Mouse (Mus musculus) neutrophil, adult 59 days (primary cell): ENCODE data around the gene Ankrd36. TPM values are rescaled to one million over a fixed set of nuclear protein-coding genes. Genes with fewer than 3 reads are reported as not detected.

Experiments
- total RNA-seq, 2 experiments: library from RNA; stranded (reverse); gene quantifications; 1 replicate in 1 of 2; 2 replicates in 1 of 2; pipeline ENCODE4 v1.2.4; 2023

Ankrd36 gene
- total RNA-seq = not detected

DNA sequence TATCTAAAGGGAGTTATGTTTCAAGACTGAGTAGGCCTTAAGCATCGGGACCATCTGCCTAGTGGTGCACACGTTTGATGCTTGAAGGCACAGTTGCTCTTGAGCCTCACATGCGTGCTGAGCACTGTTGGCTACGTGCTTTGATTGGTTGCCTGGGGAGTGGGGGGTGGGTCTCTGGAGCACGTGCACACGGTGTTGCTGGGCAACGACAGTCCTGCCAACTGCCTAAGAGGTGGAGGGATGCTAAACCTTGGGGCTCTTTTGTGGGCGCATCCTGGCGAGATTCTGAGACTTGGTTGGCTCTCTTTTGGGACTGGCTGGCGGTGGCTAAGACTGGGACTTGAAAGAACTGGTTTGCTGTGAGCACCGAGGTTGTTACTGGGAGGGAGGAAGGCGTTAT, at the start of gene Ankrd36:
Gene Ankrd36 (plus strand): TSS at position 211 of the 400 bp plus-strand sequence.

DNA sequence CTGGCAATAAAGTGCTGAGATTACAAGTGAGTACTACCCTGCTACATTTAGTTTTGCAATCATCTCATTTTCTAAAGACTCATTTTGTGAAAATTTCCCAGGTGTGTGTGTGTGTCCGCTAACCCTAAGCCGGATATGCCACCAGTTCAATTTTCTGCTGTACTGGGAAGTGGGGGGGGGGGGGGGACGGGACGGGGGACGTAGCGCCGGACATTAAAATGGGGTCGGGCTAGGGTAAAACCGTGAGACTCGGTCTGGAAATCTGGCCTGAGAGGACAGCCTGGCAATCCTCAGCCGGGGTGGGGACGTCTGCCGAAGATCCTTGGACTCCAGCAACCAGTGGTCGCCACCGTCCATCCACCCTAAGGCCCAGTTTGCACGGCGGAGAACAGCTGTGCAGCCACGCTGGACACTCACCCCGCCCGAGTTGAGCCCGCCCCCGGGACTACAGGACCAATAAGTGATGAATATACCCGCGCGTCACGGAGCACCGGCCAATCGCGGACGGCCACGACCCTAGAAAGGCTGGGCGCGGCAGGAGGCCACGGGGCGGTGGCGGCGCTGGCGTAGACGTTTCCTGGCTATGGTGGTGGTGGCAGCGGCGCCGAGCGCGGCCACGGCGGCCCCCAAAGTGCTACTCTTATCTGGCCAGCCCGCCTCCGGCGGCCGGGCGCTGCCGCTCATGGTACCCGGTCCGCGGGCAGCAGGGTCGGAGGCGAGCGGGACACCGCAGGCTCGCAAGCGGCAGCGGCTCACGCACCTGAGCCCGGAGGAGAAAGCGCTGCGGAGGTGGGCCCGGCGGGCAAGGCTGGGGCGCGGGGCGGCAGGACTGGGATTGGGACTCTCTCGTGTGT, 48.8 kb upstream of the Ankrd36 start, which contains the start of gene Xbp1:
Gene Xbp1 (plus strand): TSS at position 248 of the 854 bp plus-strand sequence.

DNA sequence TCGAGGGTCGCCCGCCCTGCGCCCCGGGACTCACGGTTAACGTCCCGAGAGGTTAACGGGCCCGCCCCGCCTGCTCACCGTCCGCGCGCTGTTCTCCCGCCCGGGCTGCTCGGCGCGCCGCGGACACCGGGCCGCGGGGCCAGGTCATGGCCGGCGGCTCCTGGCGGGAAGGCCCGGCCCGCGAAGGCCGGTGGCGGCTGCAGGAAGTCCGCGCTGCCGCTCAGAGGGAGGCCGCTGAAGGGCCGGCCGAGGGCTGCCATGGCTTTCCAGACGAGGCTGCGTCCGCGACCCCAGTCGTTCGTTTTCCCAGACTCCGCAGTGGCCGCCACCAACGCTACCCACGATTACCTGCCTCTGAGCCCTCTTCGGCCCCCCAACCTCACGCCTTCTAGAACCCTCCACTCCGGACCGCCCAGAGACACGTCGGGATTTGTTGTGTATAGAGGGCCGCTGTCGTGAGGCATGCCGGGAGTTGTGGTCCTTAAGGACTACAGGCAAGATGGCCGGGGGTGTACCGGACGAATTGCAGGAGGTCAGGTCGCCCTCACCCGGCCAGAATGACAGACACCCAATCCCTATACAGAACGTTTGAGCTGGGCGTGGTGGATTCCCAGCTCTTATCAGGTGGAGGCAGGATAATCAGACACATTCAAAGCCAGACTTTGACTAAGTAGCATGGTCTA, 27.5 kb upstream of the Ankrd36 start, which contains the start of gene Ccdc117:
Gene Ccdc117 (minus strand): TSS at position 389 of the 683 bp plus-strand sequence.

DNA sequence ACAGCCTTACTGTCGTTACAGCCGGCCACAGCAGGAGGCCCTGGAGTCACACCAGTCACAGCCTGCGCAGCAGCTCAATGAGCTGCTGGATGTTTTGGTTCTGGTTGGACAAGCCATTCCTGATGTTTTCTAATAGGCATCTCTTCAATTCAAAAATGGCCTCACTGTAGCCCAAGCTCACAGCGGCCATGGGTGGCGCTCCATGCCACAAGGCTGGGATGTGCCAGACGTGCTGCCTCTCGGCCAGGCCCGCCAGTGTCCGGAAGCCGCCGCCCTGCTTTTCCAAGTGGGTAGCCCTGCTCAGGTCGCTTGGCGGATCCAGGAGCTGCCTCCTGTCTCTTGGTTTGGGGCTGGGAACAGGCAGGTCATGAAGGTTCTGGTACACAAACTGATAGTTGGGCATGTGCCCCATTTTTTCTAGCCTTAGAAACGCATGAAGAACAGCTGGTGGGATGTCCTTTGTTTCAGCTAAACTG, 146.2 kb downstream of the Ankrd36 start, which contains the start of gene Mrps24:
Gene Mrps24 (minus strand): TSS at position 51 of the 476 bp plus-strand sequence.

Other genes with a start within 250 kb of the Ankrd36 start
- gene Znrf3, start 124.8 kb upstream of the Ankrd36 start, total RNA-seq = 1 to 10 TPM; 2.1 to 2.3 TPM
- 100 to 1,000 TPM; 145 to 154 TPM for gene Xbp1, start 49.0 kb upstream of the Ankrd36 start, total RNA-seq
- gene Ccdc117, start 27.5 kb upstream of the Ankrd36 start, total RNA-seq = 10 to 100 TPM; 11.8 to 12.9 TPM
- gene Mrps24, start 146.0 kb downstream of the Ankrd36 start, total RNA-seq = 10 to 100 TPM; 31.1 to 41.0 TPM
- gene Urgcp, start 192.7 kb downstream of the Ankrd36 start, total RNA-seq = 10 to 100 TPM; 11.6 to 14.5 TPM
- gene Dbnl, start 218.8 kb downstream of the Ankrd36 start, total RNA-seq = 100 to 1,000 TPM; 181 to 182 TPM
- gene Pgam2, start 234.0 kb downstream of the Ankrd36 start, total RNA-seq = not detected